Mouse (Mus musculus) bone marrow macrophage, adult 2 months (primary cell): ENCODE results near the gene Vps37c.

Source experiments
- CTCF ChIP-seq: IDR thresholded peaks from 2 replicates; pipeline ENCODE4 v1.5.1; 2012; ENCODE audit warnings: low read depth, mild to moderate bottlenecking, low read length, moderate library complexity
- POLR2A ChIP-seq: IDR thresholded peaks from 2 replicates; pipeline ENCODE4 v1.6.1; 2012; ENCODE audit warnings: mild to moderate bottlenecking, low read depth, low read length, borderline replicate concordance

DNA sequence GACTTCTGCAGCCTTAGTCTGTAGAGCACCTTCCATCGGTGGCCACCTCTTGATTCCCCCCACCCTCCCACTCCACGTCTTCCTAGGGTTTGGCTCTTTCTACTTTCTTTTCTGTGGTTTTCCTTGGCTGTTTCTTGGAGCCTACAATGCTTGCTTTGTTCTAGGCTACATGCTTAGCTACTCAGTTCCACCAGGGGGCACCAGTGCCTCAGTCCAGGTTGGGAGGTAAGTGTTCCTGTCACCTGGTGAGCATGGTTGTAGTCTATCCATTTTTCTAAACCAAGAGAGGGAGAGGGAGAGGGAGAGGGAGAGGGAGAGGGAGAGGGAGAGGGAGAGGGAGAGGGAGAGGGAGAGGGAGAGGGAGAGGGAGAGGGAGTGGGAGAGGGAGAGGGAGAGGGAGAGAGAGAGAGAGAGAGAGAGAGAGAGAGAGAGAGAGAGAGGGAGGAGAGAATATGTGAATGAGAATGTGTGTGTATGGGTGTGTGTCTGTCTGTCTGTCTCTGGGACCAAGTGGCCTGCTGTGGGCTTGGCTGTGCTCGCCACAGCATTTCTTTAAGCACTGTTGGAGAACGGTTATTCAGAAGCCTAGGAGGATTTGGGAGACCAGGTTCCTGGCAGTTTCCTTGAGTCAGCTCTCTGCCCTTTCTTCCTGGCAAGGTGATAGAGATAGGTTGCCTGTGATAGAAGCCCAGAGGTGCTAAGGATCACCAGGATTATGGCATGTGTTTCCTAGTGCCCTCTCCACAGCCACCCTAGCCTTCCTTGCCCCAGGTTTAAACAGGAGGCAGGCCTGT lies 26.3 kb downstream of the Vps37c start:
- peak; percentile 50 for TF ChIP-seq CTCF
- no peak for TF ChIP-seq POLR2A
